Comparison of ENCODE assay signal across 8 mouse cellular contexts in the genomic region with DNA sequence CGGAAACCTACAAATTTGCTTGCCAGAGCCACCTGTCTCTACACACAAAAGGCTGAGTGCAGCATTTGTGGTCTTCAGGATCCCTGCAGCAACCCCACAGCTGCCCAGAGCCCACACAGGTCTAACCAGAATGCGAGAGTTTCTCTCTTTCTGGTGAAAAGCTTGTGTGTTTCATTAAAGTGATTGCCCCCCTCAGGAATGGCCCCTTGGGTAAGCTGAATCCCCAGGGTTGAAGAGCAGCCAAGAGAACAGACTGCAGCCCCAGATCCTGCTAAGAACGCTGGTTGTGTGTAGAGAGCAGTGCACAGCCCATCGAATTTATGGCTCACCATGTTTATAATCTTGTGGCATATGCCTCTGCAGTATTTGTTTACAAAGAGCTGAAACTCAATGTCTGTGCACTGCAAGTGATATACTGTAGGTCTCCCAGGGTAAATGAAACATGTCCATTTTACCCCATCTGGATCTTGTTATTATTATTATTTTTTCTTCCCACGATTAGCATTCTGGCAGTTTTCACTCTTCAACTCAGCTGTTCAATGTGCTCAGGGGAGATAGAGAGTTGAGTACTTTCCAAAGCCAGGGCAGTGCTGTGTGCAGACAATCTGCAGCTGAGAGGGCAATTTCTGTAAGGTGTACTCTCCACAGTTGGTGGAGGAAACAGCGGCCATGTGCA.
DNase-seq lines count a peak whose midpoint lies in the region; ATAC-seq and TF ChIP-seq lines count a peak whose summit lies in the region.

No protein-coding gene starts in this region.

- no peak overlapping the region for H3K4me3 ChIP-seq in kidney, embryonic 15.5 days (replicated peaks)
- H3K4me3 ChIP-seq in embryonic facial prominence, embryonic 14.5 days (ENCODE audit: low read depth, low read length): no peak overlapping the region
- no peak overlapping the region for H3K4me3 ChIP-seq in gastrocnemius, adult 2 months

- no peaks in the 10 kb centered on the region for H3K36me3 ChIP-seq in kidney, embryonic 15.5 days
- H3K36me3 ChIP-seq in embryonic facial prominence, embryonic 14.5 days (ENCODE audit: control insufficient read depth, insufficient read depth, low read length): no peaks in the 10 kb centered on the region

- no peaks in the 10 kb centered on the region for H3K9me3 ChIP-seq in kidney, embryonic 15.5 days (replicated peaks)
- no peaks in the 10 kb centered on the region for H3K9me3 ChIP-seq in embryonic facial prominence, embryonic 14.5 days (ENCODE audit: control insufficient read depth, low read length)

- no peak overlapping the region for H3K9ac ChIP-seq in kidney, embryonic 15.5 days
- H3K9ac ChIP-seq in embryonic facial prominence, embryonic 14.5 days (ENCODE audit: low read depth, low read length): no peak overlapping the region

- peak; percentile 56; the same call in 1 of the 2 replicates for ATAC-seq in kidney, embryonic 15.5 days (replicated peaks; ENCODE audit: low FRiP score)
- ATAC-seq in embryonic facial prominence, embryonic 14.5 days (ENCODE audit: low read depth): peak; percentile 90

- intact Hi-C loops in gastrocnemius, adult 2 months (cut with DNase I): no loop called here

- no peaks in the 10 kb centered on the region for H3K27me3 ChIP-seq in kidney, embryonic 15.5 days
- no peaks in the 10 kb centered on the region for H3K27me3 ChIP-seq in embryonic facial prominence, embryonic 14.5 days (replicated peaks; ENCODE audit: control insufficient read depth, insufficient read depth, low read length)

- DNase-seq in kidney, adult 9 months: no peak
- DNase-seq in cerebellum, adult 11 months: peak; percentile 7
- peak; percentile 83 for DNase-seq in embryonic facial prominence, embryonic 14.5 days (ENCODE audit: low spot score)
- DNase-seq in layer of hippocampus, postnatal 25 days (ENCODE audit: extremely low spot score in 1 of 2, low spot score in 1 of 2): peak; percentile 4 to 9
- no peak for DNase-seq in MN1 (ENCODE audit: low spot score)
- no peak for DNase-seq in lung, postnatal 36 days
- DNase-seq in gastrocnemius, adult 2 months: no peak

- no peak for TF ChIP-seq CTCF in gastrocnemius, adult 2 months (IDR thresholded peaks at IDR 0.05)

- H3K4me1 ChIP-seq in kidney, embryonic 15.5 days: peaks cover 9% of the 10 kb centered on the region; the same call in 1 of the 2 replicates
- peaks cover 6% of the 10 kb centered on the region; the same call in 1 of the 2 replicates for H3K4me1 ChIP-seq in embryonic facial prominence, embryonic 14.5 days (ENCODE audit: control insufficient read depth, insufficient read depth, low read length)

- no peak overlapping the region for H3K4me2 ChIP-seq in kidney, embryonic 15.5 days
- peak overlapping the region; percentile 31; the same call in 1 of the 2 replicates for H3K4me2 ChIP-seq in embryonic facial prominence, embryonic 14.5 days (ENCODE audit: low read depth, low read length)

- 48% methylated on average over 6 of the region's 6 CpGs for WGBS in kidney, embryonic 15.5 days
- WGBS in embryonic facial prominence, embryonic 14.5 days: 29% methylated on average over 6 of the region's 6 CpGs

- H3K27ac ChIP-seq in kidney, embryonic 15.5 days: peak overlapping the region; percentile 16; the same call in 1 of the 2 replicates
- H3K27ac ChIP-seq in embryonic facial prominence, embryonic 14.5 days (replicated peaks; ENCODE audit: low read depth, low read length): peak overlapping the region; percentile 57
- no peak overlapping the region for H3K27ac ChIP-seq in gastrocnemius, adult 2 months

Comparison
In these comparisons a context has a peak if more than half of its experiments do, and no peak if none do; other contexts are left out.
1. DNase-seq: peak in cerebellum, adult 11 months (single experiment), embryonic facial prominence, embryonic 14.5 days (single experiment) and layer of hippocampus, postnatal 25 days (2 of 2); none in kidney, adult 9 months (single experiment), MN1 (single experiment), lung, postnatal 36 days (single experiment) and gastrocnemius, adult 2 months (single experiment).